Mouse (Mus musculus): Measurements from ENCODE around the gene Relb. TPM values are rescaled to one million over a fixed set of nuclear protein-coding genes. Genes with fewer than 3 reads are reported as not detected.

The Relb gene
- total RNA-seq, 1 experiment: 13.9 TPM

GRCm38 (mm10) chr7:19622241-19622640 is 7.0 kb downstream of the Relb start:
- H3K9me3 ChIP-seq (ENCODE audit: control insufficient read depth, insufficient read depth, low read depth, low read length): no peaks in the 10 kb centered on the region
- no peak overlapping the region for H3K27ac ChIP-seq (ENCODE audit: insufficient read depth, low read depth, low read length, poor library complexity, severe bottlenecking)
- no peak for DNase-seq (ENCODE audit: low read depth, low spot score)
- no peak overlapping the region for H3K9ac ChIP-seq (ENCODE audit: insufficient read depth, low read depth, low read length, poor library complexity, severe bottlenecking)
- TF ChIP-seq HCFC1 (IDR thresholded peaks at IDR 0.05; ENCODE audit: borderline replicate concordance, insufficient read depth, low read length) (no peak), MAFK (IDR thresholded peaks at IDR 0.05; ENCODE audit: insufficient read depth, low read depth, low read length) (no peak), CHD2 (IDR thresholded peaks at IDR 0.05; ENCODE audit: low read depth, low read length) (no peak), ZC3H11A (IDR thresholded peaks at IDR 0.05; ENCODE audit: borderline replicate concordance, low read depth, low read length) (no peak), ZNF384 (IDR thresholded peaks at IDR 0.05; ENCODE audit: low read depth, low read length) (no peak)
- no peak overlapping the region for H3K4me3 ChIP-seq (ENCODE audit: insufficient read depth in 1 of 2, low read depth in 1 of 2, low read length in 2 of 2, poor library complexity in 1 of 2, severe bottlenecking in 1 of 2)
- in situ Hi-C loops (cut with MboI; ENCODE audit: low sequenced_read_pairs in 2 of 2, unreplicated experiment in 2 of 2): no loop called here
- H3K36me3 ChIP-seq (ENCODE audit: control insufficient read depth, insufficient read depth, low read length, poor library complexity, severe bottlenecking): no peaks in the 10 kb centered on the region
- peaks cover 2 to 13% of the 10 kb centered on the region in 2 experiments; a peak in 2 of 4 replicates for H3K4me1 ChIP-seq (ENCODE audit: control insufficient read depth in 2 of 2, insufficient read depth in 2 of 2, low read length in 2 of 2, poor library complexity in 1 of 2)

GRCm38 (mm10) chr7:19620811-19621210 is 8.4 kb downstream of the Relb start:
- no peak for TF ChIP-seq MAFK (IDR thresholded peaks at IDR 0.05; ENCODE audit: insufficient read depth, low read depth, low read length)
- TF ChIP-seq ZNF384 (IDR thresholded peaks at IDR 0.05; ENCODE audit: low read depth, low read length): no peak
- no peak for TF ChIP-seq HCFC1 (IDR thresholded peaks at IDR 0.05; ENCODE audit: borderline replicate concordance, insufficient read depth, low read length)
- no peak for TF ChIP-seq ZC3H11A (IDR thresholded peaks at IDR 0.05; ENCODE audit: borderline replicate concordance, low read depth, low read length)
- TF ChIP-seq CHD2 (IDR thresholded peaks at IDR 0.05; ENCODE audit: low read depth, low read length): no peak
- Histone ChIP-seq H3K9ac (ENCODE audit: insufficient read depth, low read depth, low read length, poor library complexity, severe bottlenecking) (no peak overlapping the region), H3K9me3 (ENCODE audit: control insufficient read depth, insufficient read depth, low read depth, low read length) (no peaks in the 10 kb centered on the region), H3K36me3 (ENCODE audit: control insufficient read depth, insufficient read depth, low read length, poor library complexity, severe bottlenecking) (no peaks in the 10 kb centered on the region), H3K4me1 (ENCODE audit: control insufficient read depth in 2 of 2, insufficient read depth in 2 of 2, low read length in 2 of 2, poor library complexity in 1 of 2) (peaks cover 2 to 11% of the 10 kb centered on the region in 2 experiments; a peak in 2 of 4 replicates), H3K27ac (ENCODE audit: insufficient read depth, low read depth, low read length, poor library complexity, severe bottlenecking) (no peak overlapping the region), H3K4me3 (ENCODE audit: insufficient read depth in 1 of 2, low read depth in 1 of 2, low read length in 2 of 2, poor library complexity in 1 of 2, severe bottlenecking in 1 of 2) (no peak overlapping the region)
- DNase-seq (ENCODE audit: low read depth, low spot score): no peak
- in situ Hi-C loops (cut with MboI; ENCODE audit: low sequenced_read_pairs in 2 of 2, unreplicated experiment in 2 of 2): no loop called here

- peaks cover 0 to 9% of the 10 kb centered on the region in 2 experiments; a peak in 1 of 4 replicates for H3K4me1 ChIP-seq (ENCODE audit: control insufficient read depth in 2 of 2, insufficient read depth in 2 of 2, low read length in 2 of 2, poor library complexity in 1 of 2)
- H3K27ac ChIP-seq (ENCODE audit: insufficient read depth, low read depth, low read length, poor library complexity, severe bottlenecking): no peak overlapping the region
- TF ChIP-seq ZC3H11A (IDR thresholded peaks at IDR 0.05; ENCODE audit: borderline replicate concordance, low read depth, low read length) (peak; percentile 40; the same call in 1 of the 2 replicates), ZNF384 (IDR thresholded peaks at IDR 0.05; ENCODE audit: low read depth, low read length) (no peak), CHD2 (IDR thresholded peaks at IDR 0.05; ENCODE audit: low read depth, low read length) (no peak), HCFC1 (IDR thresholded peaks at IDR 0.05; ENCODE audit: borderline replicate concordance, insufficient read depth, low read length) (no peak)
- in situ Hi-C loops (cut with MboI; ENCODE audit: low sequenced_read_pairs in 2 of 2, unreplicated experiment in 2 of 2): no loop called here
- DNase-seq (ENCODE audit: low read depth, low spot score): peak; percentile 85
- H3K9me3 ChIP-seq (ENCODE audit: control insufficient read depth, insufficient read depth, low read depth, low read length): no peaks in the 10 kb centered on the region
- peak overlapping the region; percentile 41 for H3K9ac ChIP-seq (ENCODE audit: insufficient read depth, low read depth, low read length, poor library complexity, severe bottlenecking)
- peaks cover 8% of the 10 kb centered on the region; the same call in 1 of the 2 replicates for H3K36me3 ChIP-seq (ENCODE audit: control insufficient read depth, insufficient read depth, low read length, poor library complexity, severe bottlenecking)
- peak overlapping the region; percentile 57 to 66 for H3K4me3 ChIP-seq (ENCODE audit: insufficient read depth in 1 of 2, low read depth in 1 of 2, low read length in 2 of 2, poor library complexity in 1 of 2, severe bottlenecking in 1 of 2)
These were observed 10.0 kb downstream of the Relb start for GRCm38 (mm10) chr7:19619004-19619801.

- DNase-seq (ENCODE audit: low read depth, low spot score): no peak
- Histone ChIP-seq H3K36me3 (ENCODE audit: control insufficient read depth, insufficient read depth, low read length, poor library complexity, severe bottlenecking) (peaks cover 15% of the 10 kb centered on the region; the same call in 1 of the 2 replicates), H3K27ac (ENCODE audit: insufficient read depth, low read depth, low read length, poor library complexity, severe bottlenecking) (no peak overlapping the region), H3K4me3 (ENCODE audit: insufficient read depth in 1 of 2, low read depth in 1 of 2, low read length in 2 of 2, poor library complexity in 1 of 2, severe bottlenecking in 1 of 2) (no peak overlapping the region), H3K9me3 (ENCODE audit: control insufficient read depth, insufficient read depth, low read depth, low read length) (no peaks in the 10 kb centered on the region), H3K9ac (ENCODE audit: insufficient read depth, low read depth, low read length, poor library complexity, severe bottlenecking) (no peak overlapping the region), H3K4me1 (ENCODE audit: control insufficient read depth in 2 of 2, insufficient read depth in 2 of 2, low read length in 2 of 2, poor library complexity in 1 of 2) (no peaks in the 10 kb centered on the region; a peak in 1 of 4 replicates)
- TF ChIP-seq ZNF384 (IDR thresholded peaks at IDR 0.05; ENCODE audit: low read depth, low read length): no peak
- TF ChIP-seq HCFC1 (IDR thresholded peaks at IDR 0.05; ENCODE audit: borderline replicate concordance, insufficient read depth, low read length): no peak
- TF ChIP-seq CHD2 (IDR thresholded peaks at IDR 0.05; ENCODE audit: low read depth, low read length): no peak
- no peak for TF ChIP-seq MAFK (IDR thresholded peaks at IDR 0.05; ENCODE audit: insufficient read depth, low read depth, low read length)
- no peak for TF ChIP-seq ZC3H11A (IDR thresholded peaks at IDR 0.05; ENCODE audit: borderline replicate concordance, low read depth, low read length)
- in situ Hi-C loops (cut with MboI; ENCODE audit: low sequenced_read_pairs in 2 of 2, unreplicated experiment in 2 of 2): no loop called here
These were observed 14.1 kb downstream of the Relb start for GRCm38 (mm10) chr7:19615036-19615577.
